Mouse (Mus musculus) embryo, embryonic 10 days (tissue): ENCODE results near the gene Rbm43.

Experiments
- DNase-seq: peaks from one replicate; pipeline ENCODE4 v3.0.0-alpha.2; 2015; ENCODE audit warnings: low spot score

The Rbm43 gene

GRCm38 (mm10) chr2:51934574-51935334, at the start of gene Rbm43:
Gene Rbm43, minus strand, starts transcription at chr2:51935163.
- DNase-seq, result peak; percentile 72

DNA sequence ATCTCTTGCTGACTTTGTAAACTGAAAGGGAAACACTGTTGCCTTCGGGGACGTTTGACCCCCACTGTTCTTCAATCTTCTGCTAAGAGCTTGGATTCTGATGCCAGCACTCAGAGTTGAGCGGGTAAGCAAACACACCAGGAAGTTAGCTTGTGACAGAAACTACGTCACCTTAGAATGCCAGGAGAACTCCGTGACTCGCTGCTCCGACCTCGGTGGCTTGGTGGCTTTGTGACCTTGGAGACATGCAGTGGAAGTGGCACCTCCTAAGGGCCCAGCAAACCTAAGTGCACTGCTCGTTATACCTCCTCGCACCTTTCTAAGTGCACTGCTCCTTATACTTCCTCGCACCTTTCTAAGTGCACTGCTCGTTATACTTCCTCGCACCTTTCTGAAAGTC, 47.3 kb upstream of the Rbm43 start:
- no peak for DNase-seq

DNA sequence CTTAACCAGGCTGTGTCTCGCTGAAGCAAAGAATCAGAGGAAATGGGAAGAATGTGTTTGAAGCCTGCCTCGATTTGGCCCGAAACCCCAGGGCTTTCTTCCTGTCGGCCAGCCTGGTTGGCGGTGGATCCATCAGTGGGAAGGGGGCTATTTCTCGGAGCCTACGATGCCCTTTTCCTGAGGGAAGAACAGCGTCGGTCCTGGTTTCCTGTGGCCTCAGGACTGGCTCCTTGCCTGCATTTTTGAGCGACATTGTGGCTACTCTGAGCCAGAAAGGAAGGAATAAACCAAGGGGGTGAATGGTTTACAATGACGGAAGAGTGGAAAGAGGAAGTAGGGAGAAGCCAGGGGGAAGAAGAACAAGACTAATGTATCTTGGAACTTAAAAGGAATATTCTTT, 46.7 kb upstream of the Rbm43 start:
- DNase-seq, result peak; percentile 16

DNA sequence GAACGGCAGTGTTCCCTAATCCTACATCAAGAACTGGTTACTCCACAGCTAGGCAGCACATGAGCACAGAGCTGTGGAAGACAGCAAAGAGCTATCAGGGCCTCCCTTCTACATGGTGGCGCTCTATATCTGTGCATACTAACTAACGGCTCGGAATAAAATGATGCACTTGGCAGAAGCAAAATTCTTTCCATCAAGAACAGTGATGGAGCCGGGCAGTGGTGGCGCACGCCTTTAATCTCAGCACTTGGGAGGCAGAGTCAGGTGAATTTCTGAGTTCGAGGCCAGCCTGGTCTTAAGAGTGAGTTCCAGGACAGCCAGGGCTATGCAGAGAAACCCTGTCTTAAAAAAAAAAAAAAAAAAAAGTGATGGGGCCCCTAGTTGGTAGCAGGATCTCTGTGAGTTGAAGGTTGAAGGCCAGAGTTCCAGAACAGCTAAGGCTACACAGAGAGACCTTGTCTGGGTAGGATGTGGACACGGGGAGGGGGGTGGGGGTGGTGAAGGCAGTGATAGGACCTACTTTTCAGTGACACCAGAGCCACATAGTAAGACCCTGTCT, 38.5 kb upstream of the Rbm43 start, which contains the start of gene Nmi:
Nmi (minus strand) TSS at position 85 of the 559 bp plus-strand sequence.
- peak; percentile 17 for DNase-seq

DNA sequence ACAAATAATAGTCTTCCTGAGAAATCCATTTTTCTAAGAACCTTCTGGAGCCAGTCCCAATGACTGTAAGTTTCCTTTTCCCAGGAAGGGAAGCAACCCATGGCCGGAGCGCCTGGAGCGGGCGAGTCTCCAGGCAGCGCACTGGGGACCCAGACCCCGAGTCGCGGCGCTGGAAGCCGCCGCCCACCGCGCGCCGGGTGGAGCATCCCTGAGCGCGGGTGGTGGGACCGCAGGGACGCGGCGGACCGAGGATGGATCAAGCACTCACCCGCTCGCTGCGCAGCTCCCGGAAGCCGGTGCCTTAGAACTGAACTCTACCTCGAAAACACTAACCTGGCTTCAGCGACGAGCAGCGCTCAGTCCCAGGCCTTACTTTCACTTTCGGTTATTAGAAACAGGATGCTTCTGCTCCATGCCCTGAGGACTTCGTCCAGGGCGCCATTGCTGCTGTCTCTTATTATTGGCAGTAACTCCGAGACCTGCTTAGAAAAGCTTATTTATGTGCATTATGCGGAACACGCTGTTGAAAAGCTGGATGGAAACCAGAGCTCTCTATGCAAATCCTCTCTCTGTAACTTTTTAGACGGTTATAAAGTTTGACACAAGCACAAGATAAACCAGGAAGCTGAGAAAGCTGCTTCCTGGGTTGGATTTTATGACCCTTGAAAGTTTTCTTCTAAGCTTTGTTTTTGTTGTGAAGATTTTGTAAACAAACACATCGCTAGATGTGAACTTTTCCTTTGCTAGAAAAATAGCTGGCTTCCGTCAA, 37.9 kb upstream of the Rbm43 start:
- peak; percentile 77 for DNase-seq

DNA sequence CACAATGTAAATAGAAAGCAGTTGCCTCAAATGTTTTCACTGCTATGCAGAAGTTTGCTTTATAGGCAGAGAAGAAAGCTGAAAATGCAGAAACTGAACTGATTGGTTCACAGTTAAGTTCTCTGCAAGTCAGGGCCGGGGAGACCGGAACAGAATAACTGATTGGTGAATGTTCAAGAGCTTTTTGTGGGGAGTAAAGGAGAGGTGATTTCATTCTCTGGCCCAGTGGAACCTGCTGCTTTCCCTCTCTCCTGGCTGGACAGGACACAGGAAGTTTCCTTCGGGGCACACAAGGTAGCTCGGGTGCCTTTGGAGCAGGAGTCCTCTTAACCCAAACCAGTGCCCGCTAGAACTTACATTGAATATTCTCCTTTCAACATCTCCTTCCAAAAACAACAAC, 37.2 kb upstream of the Rbm43 start:
- peak; percentile 14 for DNase-seq

- no peak for DNase-seq
Observed at GRCm38 (mm10) chr2:51970897-51971296, 35.9 kb upstream of the Rbm43 start.

GRCm38 (mm10) chr2:51967288-51967687, 32.3 kb upstream of the Rbm43 start:
- DNase-seq, result no peak

- no peak for DNase-seq
Observed at GRCm38 (mm10) chr2:51953648-51954204, 18.8 kb upstream of the Rbm43 start.

- DNase-seq, result no peak
Observed at GRCm38 (mm10) chr2:51950876-51951275, 15.9 kb upstream of the Rbm43 start.

GRCm38 (mm10) chr2:51948105-51948830, 13.3 kb upstream of the Rbm43 start:
- no peak for DNase-seq

- no peak for DNase-seq
Observed at GRCm38 (mm10) chr2:51945812-51946211, 10.8 kb upstream of the Rbm43 start.

DNA sequence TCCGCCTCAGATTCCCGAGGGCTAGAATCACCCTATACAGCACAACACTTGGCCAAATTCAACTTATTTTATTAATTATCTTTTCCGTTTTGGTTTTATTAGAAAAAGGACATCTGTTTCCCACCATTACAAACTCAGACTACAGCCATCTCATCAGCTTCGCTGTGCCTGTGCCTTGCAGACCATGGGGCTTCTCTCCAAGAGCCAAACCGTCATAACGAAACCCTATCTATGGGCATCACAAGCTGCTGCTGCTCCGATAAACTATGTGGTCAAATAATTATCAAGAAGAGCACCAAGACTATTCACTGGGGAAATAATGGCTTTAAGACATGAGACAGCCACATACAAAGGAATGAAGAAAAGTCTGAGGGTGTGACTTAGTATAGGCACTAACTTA, 6.9 kb upstream of the Rbm43 start:
- no peak for DNase-seq

DNA sequence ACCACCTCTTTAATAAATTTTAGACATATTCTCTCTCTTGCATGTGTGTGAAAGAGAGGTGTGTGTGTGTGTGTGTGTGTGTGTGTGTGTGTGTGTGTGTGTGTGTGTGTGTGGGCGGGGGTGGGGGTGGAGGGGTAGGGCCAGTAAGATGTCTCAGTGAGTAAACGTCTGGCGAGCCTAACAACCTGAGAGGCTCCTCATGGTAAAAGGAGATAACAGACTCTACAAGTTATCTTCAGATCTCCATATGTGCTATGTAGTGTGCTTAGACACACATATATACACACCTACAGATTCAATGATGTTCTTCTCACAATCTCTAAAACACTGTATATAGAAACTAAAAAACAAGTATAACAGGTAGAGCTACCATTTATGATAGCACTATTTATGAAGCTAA, 3.8 kb upstream of the Rbm43 start:
- no peak for DNase-seq

- no peak for DNase-seq
Observed at GRCm38 (mm10) chr2:51937004-51937403, 2.0 kb upstream of the Rbm43 start.

DNA sequence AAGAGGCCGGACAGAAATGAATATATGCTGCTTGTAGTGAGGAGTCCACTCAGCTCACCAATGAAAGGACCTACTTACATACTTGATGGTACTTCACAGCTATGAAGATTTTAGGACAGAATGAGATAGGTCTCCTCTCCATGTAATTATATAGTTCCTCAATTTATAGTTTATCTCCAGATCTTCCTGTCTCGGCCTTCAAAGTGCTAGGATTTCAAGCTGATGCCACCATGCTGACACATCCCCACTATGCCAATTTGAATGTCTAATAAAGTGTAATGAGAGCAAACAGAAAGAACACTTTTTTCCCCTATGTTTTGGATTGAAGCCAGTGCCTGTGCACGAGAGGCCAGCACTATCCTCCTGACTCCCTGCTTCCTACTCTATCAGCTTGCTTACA, 1.6 kb upstream of the Rbm43 start:
- DNase-seq, result no peak

DNA sequence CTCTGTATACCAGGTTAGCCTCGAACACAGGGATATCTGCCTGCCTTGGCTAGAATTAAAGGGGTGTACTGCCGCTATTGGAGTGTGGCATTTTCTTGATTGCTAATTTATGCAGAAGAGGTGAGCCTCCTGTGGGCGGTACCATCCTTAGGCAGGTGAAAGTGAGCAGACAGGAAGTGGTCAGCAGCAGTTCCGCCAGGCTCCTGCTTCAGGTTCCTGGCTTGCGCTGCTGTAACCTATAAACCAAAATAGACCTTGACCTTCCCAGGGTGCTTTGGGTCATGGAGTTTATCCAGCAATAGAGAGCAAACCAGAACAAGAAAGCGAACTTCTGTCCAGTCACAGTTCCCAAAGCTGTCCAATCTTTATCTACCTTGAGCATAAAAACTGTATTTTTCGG, 958 bp upstream of the Rbm43 start:
- no peak for DNase-seq

- peak; percentile 28 for DNase-seq
Observed at GRCm38 (mm10) chr2:51933341-51934134, 1.4 kb downstream of the Rbm43 start.

DNA sequence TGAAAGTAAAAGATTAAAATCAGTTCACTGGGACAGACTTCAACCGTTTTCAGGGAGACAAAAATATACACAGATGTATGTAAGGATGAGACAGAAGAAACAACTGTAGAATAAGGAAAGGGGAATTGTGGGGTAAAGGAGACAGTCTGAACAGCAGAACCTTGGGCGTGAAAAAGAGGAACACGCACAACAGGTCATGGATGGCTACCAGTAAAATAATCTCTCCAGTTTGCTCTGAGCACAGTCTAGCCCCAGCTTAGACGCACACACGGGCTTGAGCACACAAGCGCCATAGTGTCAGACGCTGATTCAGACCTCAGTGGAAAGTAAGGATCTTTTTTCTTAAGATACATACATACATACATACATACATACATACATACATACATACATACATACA, 3.7 kb downstream of the Rbm43 start:
- no peak for DNase-seq

DNA sequence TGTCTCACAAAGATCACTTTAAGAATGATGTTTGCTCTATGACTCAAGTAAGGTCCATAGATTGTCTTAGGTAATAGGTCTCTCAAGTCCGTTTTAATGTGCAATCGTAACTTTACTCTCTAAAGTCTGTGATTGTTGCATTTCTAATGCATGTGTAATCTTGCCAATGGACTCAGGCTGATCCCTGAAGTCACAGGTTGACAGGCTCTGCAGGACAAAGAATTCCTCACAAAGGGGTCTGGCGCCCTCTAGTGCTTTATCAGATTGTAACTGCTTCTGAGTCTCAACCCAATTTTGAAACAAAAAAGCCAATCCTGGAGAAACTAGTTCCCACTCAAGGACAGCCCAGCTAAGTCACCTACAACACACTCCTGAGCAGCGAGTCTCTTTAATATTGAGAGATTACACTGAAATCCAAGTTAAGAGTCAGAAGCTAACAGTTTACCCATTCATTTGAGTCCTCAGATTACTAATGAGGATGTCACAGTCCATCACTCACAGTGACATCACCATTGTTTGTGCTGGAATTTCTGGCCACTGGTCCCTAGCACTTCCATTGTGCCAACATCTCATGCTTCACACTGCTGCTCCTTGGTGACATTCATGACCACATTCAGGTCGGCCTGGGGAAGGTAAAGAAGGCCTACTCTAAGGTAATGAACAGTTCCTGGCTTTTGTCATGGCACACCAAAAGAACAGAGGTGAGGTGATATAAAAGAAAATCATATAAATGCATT, 19.9 kb downstream of the Rbm43 start:
- peak; percentile 90 for DNase-seq

GRCm38 (mm10) chr2:51914532-51914931, 20.4 kb downstream of the Rbm43 start:
- no peak for DNase-seq
